ENCODE assay signal across 19 mouse cellular contexts in the genomic region with DNA sequence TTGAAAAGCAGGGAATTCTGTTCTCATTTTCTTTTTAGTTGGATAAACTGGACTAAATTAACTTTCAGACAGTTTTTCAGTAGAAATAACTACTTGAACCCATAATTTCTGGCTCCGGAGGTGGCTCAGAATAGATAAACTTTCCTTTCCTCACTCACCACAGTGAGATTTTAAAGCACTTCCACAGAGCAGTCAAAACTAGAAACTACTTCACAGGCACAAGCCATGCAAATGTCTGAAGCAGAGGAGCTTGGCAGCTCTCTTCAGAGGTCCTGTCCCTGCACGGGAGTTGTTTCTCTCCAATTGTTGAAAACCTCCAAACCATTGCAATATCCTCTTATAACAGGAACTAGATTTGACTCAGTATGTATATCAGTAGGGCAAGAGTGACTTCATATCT.
DNase-seq lines count a peak whose midpoint lies in the region; ATAC-seq and TF ChIP-seq lines count a peak whose summit lies in the region.
"Had no signal": no experiment of that assay in that cellular context is flagged by ENCODE, and none has a peak within 500 bp of the region (broad histone marks: within the 10 kb centered on the region; RNA-seq: fewer than 3 reads in every experiment).

No protein-coding gene starts in this region.

- 0 out of 2 replicates have a peak, but pooled peaks have one; percentile 12 for TF ChIP-seq EP300 in CH12.LX (IDR thresholded peaks at IDR 0.05; ENCODE audit: low read length)

- H3K9me3 ChIP-seq in CH12.LX (replicated peaks; ENCODE audit: low read length): no peaks in the 10 kb centered on the region
- H3K9me3 ChIP-seq in hindbrain, embryonic 10.5 days: no peaks in the 10 kb centered on the region

- TF ChIP-seq RAD21 in CH12.LX (IDR thresholded peaks at IDR 0.05; ENCODE audit: low read depth, low read length): no peak

- H3K36me3 ChIP-seq in CH12.LX (replicated peaks in 1 of 2; ENCODE audit: control insufficient read depth in 1 of 2, insufficient read depth in 1 of 2, low read length in 1 of 2): no peaks in the 10 kb centered on the region
- H3K36me3 ChIP-seq in hindbrain, embryonic 10.5 days: no peaks in the 10 kb centered on the region
- H3K36me3 ChIP-seq: G1E had no signal

- peak overlapping the region; percentile 50; the same call in 1 of the 2 replicates for H3K4me2 ChIP-seq in CH12.LX (ENCODE audit: insufficient read depth, low read depth, poor library complexity, severe bottlenecking)

- in situ Hi-C loops in CH12.LX (cut with MboI; ENCODE audit: low pct_ligation_motif_present, low pct_unique_long_range_greater_than_20kb, low sequenced_read_pairs): no loop called here

- ATAC-seq in frontal cortex, adult (ENCODE audit: low TSS enrichment): peak; percentile 67
- ATAC-seq: activated CD4-positive, CD25-positive, alpha-beta regulatory T cell, adult 4 months; CD4-positive, CD25-positive, alpha-beta regulatory T cell, adult 4 months; Patski had no signal

- no peak for TF ChIP-seq POLR2A in CH12.LX (IDR thresholded peaks at IDR 0.05; ENCODE audit: low read depth, low read length)

- H3K4me3 ChIP-seq in CH12.LX (replicated peaks in 1 of 3; ENCODE audit: low read depth in 2 of 3, low read length in 2 of 3, poor library complexity in 1 of 3): no peak overlapping the region
- no peak overlapping the region for H3K4me3 ChIP-seq in hindbrain, embryonic 10.5 days

- H3K79me2 ChIP-seq in CH12.LX (replicated peaks; ENCODE audit: control insufficient read depth, extremely low read depth, insufficient read depth, poor library complexity, severe bottlenecking): no peaks in the 10 kb centered on the region

- no peaks in the 10 kb centered on the region for H3K27me3 ChIP-seq in CH12.LX (replicated peaks)
- H3K27me3 ChIP-seq in hindbrain, embryonic 10.5 days (ENCODE audit: insufficient read depth, poor library complexity, severe bottlenecking): no peaks in the 10 kb centered on the region

- no peak for TF ChIP-seq CTCF in CH12.LX (conservative IDR thresholded peaks at IDR 0.05 in 1 of 2, IDR thresholded peaks at IDR 0.05 in 1 of 2; ENCODE audit: low read depth in 2 of 2, low read length in 2 of 2)

- no peak overlapping the region for H3K9ac ChIP-seq in CH12.LX (ENCODE audit: insufficient read depth, low read depth)

- no peak for DNase-seq in frontal cortex, postnatal 10 days (ENCODE audit: low spot score in 2 of 2)
- peak; percentile 30 for DNase-seq in CH12.LX (ENCODE audit: extremely low read depth)
- DNase-seq in hindbrain, embryonic 10.5 days (ENCODE audit: low spot score): no peak
- DNase-seq: adrenal gland, adult 2 months; adrenal gland, adult 8-10 months; adrenal gland, postnatal 10 days; adrenal gland, postnatal 14 days; adrenal gland, postnatal 25 days; adrenal gland, postnatal 36 days; B cell, adult 2 months; cerebellum, adult 11 months; cerebellum, adult 11-12 months; cerebellum, adult 18-20 months; cerebellum, adult 2 months had no signal

- dilution Hi-C loops in CH12.LX (cut with MboI; ENCODE audit: extremely low pct_ligation_motif_present, extremely low pct_unique_long_range_greater_than_20kb, low sequenced_read_pairs): no loop called here

- H3K4me1 ChIP-seq in CH12.LX (ENCODE audit: control insufficient read depth in 1 of 2, insufficient read depth in 2 of 2): peaks cover 0 to 8% of the 10 kb centered on the region in 2 experiments; a peak in 1 of 4 replicates
- no peaks in the 10 kb centered on the region for H3K4me1 ChIP-seq in hindbrain, embryonic 10.5 days (replicated peaks)

- H3K27ac ChIP-seq in CH12.LX (ENCODE audit: insufficient read depth, low read depth): no peak overlapping the region
- H3K27ac ChIP-seq in hindbrain, embryonic 10.5 days: no peak overlapping the region

- 93% methylated on average over 2 of the region's 2 CpGs for WGBS in hindbrain, embryonic 10.5 days

TF ChIP-seq in CH12.LX, 34 proteins besides CTCF, POLR2A, EP300 and RAD21:
- TF ChIP-seq BHLHE40 (IDR thresholded peaks at IDR 0.05; ENCODE audit: low read depth, low read length) (peak; percentile 68), IRF4 (IDR thresholded peaks at IDR 0.05; ENCODE audit: low read depth, low read length) (peak; percentile 62; the same call in 1 of the 2 replicates), SMC3 (IDR thresholded peaks at IDR 0.05; ENCODE audit: low read depth, low read length) (no peak)
TF ChIP-seq in CH12.LX: peak in this region for 2.
